Mouse (Mus musculus) hindbrain, postnatal 0 days (tissue): Measurements from ENCODE around the gene Rgs11. TPM values are rescaled to one million over a fixed set of nuclear protein-coding genes. Genes with fewer than 3 reads are reported as not detected.

ENCODE experiments used
- ATAC-seq: fragments of 200-750 bp; cut with Nextera tagmentation; 2 replicates; pipeline ENCODE4 v1.8.0; 2017; ENCODE audit warnings: mild to moderate bottlenecking, moderate TSS enrichment, moderate library complexity
- DNase-seq: peaks from one replicate; pipeline ENCODE4 v3.0.0-alpha.2; 2015; ENCODE audit warnings: low spot score
- H3K27ac ChIP-seq: fragments of 300-500 bp; sonication (generic); 2 replicates; pipeline ENCODE4 v1.5.1; 2014; ENCODE audit warnings: mild to moderate bottlenecking
- H3K27me3 ChIP-seq: fragments of 300-500 bp; sonication (generic); 2 replicates; pipeline ENCODE4 v1.6.1; 2014; ENCODE audit warnings: low read length, mixed read lengths; ENCODE audit not compliant: insufficient read depth
- H3K36me3 ChIP-seq: fragments of 300-500 bp; sonication (generic); 2 replicates; pipeline ENCODE4 v1.6.1; 2014; ENCODE audit warnings: low read length, mixed read lengths; ENCODE audit not compliant: insufficient read depth
- H3K4me1 ChIP-seq: fragments of 300-500 bp; sonication (generic); 2 replicates; pipeline ENCODE4 v1.6.1; 2014; ENCODE audit warnings: antibody characterized with exemption, low read length, mixed read lengths; ENCODE audit not compliant: insufficient read depth
- H3K4me2 ChIP-seq: fragments of 300-500 bp; sonication (generic); 2 replicates; pipeline ENCODE4 v1.6.1; 2014; ENCODE audit warnings: low read depth, mild to moderate bottlenecking, low read length, moderate library complexity, mixed read lengths
- H3K4me3 ChIP-seq: fragments of 300-500 bp; sonication (generic); 2 replicates; pipeline ENCODE4 v1.5.1; 2014; ENCODE audit warnings: low read length
- H3K9ac ChIP-seq: fragments of 300-500 bp; sonication (generic); replicated peaks from 2 replicates; pipeline ENCODE4 v1.6.1; 2014; ENCODE audit warnings: mild to moderate bottlenecking, low read length, moderate library complexity, mixed read lengths
- H3K9me3 ChIP-seq: fragments of 300-500 bp; sonication (generic); 2 replicates; pipeline ENCODE4 v1.6.1; 2016; ENCODE audit warnings: low read length, mixed read lengths
- CTCF ChIP-seq: IDR thresholded peaks from 2 replicates; pipeline ENCODE4 v1.5.1; 2016; ENCODE audit warnings: antibody characterized with exemption, control low read depth, low read depth
- WGBS: fragments of 180-500 bp; shearing (Covaris S2); extraction: QIAGEN DNeasy Blood & Tissue Kit; methylation state at CpG from one replicate; pipeline ENCODE4 v1.1.7; 2014; 5-methylcytosine and 5-hydroxymethylcytosine counted together
- polyA plus RNA-seq: library from polyadenylated mRNA; unstranded; fragments of >200 nt; fragmentation: Nextera tagmentation; extraction: Ambion mirVana; gene quantifications from 2 replicates; pipeline ENCODE4 v1.2.1, GENCODE M21; 2015
- total RNA-seq: library from RNA; depleted of rRNA; stranded (reverse); fragments of >200 nt; gene quantifications from 2 replicates; pipeline ENCODE4 v1.2.3, GENCODE M21; 2014

The Rgs11 gene
- total and polyA plus RNA-seq, 2 experiments from 2014 or later, result 20.5 to 38.5 TPM

DNA sequence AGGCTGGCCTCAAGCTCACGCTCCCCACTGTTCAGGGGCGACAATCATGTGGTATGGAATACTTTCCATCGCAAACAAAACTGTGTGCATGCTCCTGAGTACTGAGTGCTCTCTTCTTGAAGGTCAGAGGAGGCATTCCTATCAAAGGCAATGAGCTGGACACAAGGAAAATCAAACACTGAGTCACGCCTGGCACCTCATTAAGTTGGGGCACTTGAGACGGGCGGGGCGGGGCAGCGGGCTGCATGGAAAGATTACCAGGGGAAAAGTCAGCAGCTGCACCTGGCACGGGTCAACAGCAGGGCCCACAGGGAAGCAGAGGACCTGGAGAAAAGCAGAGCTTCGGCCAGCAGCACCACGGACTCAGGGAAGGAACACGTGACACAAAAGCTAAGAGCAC lies 22.4 kb downstream of the Rgs11 start:
- no peaks in the 10 kb centered on the region for H3K27me3 ChIP-seq
- WGBS, result 83% methylated on average over 12 of the region's 12 CpGs

DNA sequence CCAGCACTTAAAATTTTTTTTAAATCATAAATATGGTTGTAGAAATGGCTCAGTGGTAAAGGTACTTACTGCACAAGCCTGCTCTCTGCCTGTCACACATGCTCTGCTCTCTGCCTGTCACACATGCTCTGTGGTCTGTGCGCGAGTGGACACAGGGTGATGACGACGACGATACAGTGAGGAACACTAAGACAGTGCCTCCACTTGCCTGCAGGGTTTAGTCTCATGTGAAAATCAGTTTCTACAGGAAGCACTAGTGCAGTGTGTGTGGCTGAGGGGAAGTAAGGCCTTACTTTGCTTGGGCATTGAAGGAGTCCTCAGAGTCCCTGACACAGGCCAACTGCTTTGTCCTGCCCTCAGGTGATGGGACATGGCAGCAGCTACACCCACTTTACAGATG lies 27.0 kb downstream of the Rgs11 start:
- no peak overlapping the region for H3K9ac ChIP-seq
- H3K4me2 ChIP-seq, result no peak overlapping the region
- no peak overlapping the region for H3K27ac ChIP-seq
- H3K9me3 ChIP-seq, result no peaks in the 10 kb centered on the region
- H3K4me3 ChIP-seq, result no peak overlapping the region
- no peaks in the 10 kb centered on the region for H3K4me1 ChIP-seq
- ATAC-seq (no peak), DNase-seq (no peak)
- WGBS, result 97% methylated on average over 5 of the region's 5 CpGs
- H3K36me3 ChIP-seq, result no peaks in the 10 kb centered on the region
- H3K27me3 ChIP-seq, result no peaks in the 10 kb centered on the region
- TF ChIP-seq CTCF, result no peak

More for the DNA sequence above, 22.4 kb downstream of the Rgs11 start:
- Histone ChIP-seq H3K4me2 (no peak overlapping the region), H3K4me1 (no peaks in the 10 kb centered on the region), H3K36me3 (0 out of 2 replicates have a peak, but pooled peaks cover 3% of the 10 kb centered on the region), H3K9me3 (no peaks in the 10 kb centered on the region), H3K4me3 (no peak overlapping the region), H3K9ac (no peak overlapping the region), H3K27ac (no peak overlapping the region)
- TF ChIP-seq CTCF, result no peak
- DNase-seq (no peak), ATAC-seq (no peak)

DNA sequence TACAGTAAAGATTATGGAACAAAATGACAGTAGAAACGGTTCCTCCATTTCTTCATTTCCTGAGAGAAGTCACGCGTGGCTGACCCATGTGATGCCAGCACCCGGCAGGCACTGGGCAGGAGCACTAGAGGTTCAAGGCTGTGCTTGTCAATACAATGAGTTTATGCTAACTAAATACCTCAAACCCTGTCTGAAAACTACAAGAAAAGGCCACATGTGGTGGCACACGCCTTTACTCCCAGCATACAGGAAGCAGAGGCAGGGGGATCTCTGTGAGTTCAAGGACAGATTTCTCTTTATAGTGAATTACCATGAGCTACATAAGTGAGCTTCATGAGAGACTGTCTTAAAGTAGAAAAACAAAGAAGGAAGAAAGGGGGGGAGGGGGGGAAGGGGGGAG lies 28.4 kb downstream of the Rgs11 start:
- H3K9me3 ChIP-seq, result no peaks in the 10 kb centered on the region
- no peak for TF ChIP-seq CTCF
- WGBS, result 91% methylated on average over 5 of the region's 5 CpGs
- no peaks in the 10 kb centered on the region for H3K36me3 ChIP-seq
- ATAC-seq (no peak), DNase-seq (no peak)
- no peak overlapping the region for H3K27ac ChIP-seq
- H3K9ac ChIP-seq, result no peak overlapping the region
- no peak overlapping the region for H3K4me2 ChIP-seq
- no peak overlapping the region for H3K4me3 ChIP-seq
- no peaks in the 10 kb centered on the region for H3K4me1 ChIP-seq
- no peaks in the 10 kb centered on the region for H3K27me3 ChIP-seq

DNA sequence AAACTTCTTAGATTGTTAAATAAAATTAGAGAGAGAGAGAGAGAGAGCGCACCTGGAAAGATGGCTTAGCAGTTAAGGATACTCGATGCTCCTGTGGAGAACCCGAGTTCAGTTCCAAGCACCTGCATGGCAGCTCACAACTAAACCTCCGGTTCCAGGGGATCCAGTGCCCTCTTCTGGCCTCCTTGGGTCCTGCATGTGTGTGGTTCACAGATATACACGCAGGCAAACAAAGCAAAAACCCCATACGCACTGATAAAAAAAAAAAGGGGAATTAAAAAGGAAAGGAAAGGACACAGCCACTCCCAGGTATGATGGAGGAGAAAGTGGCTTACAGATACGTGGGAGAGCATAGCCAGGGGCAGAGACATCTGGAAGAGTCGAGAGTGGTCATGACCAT lies 30.1 kb downstream of the Rgs11 start:
- H3K4me1 ChIP-seq, result no peaks in the 10 kb centered on the region
- 74% methylated on average over 8 of the region's 8 CpGs for WGBS
- no peak overlapping the region for H3K4me2 ChIP-seq
- no peaks in the 10 kb centered on the region for H3K27me3 ChIP-seq
- no peak overlapping the region for H3K9ac ChIP-seq
- no peak overlapping the region for H3K4me3 ChIP-seq
- TF ChIP-seq CTCF, result no peak
- no peaks in the 10 kb centered on the region for H3K36me3 ChIP-seq
- no peak overlapping the region for H3K27ac ChIP-seq
- ATAC-seq (no peak), DNase-seq (no peak)
- no peaks in the 10 kb centered on the region for H3K9me3 ChIP-seq

DNA sequence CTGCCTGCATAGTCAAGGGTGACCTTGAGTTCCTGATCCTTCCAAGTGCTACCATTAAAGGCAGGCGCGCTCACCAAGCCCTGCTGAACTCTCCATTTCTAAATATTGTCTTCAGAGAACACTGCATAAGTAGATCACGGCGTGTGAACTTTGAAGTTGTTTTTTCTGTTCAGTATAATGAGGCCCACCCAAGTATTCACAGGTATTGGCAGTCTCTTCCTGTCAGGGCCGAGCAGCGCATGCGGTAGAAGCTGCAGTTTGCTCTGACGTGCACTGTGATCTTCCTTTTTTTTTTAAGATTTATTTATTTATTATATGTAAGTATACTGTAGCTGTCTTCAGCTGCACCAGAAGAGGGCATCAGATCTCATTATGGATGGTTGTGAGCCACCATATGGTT lies 31.6 kb downstream of the Rgs11 start:
- ATAC-seq (no peak), DNase-seq (no peak)
- 92% methylated on average over 8 of the region's 8 CpGs for WGBS
- H3K4me2 ChIP-seq, result no peak overlapping the region
- H3K4me1 ChIP-seq, result no peaks in the 10 kb centered on the region
- H3K27me3 ChIP-seq, result no peaks in the 10 kb centered on the region
- H3K9ac ChIP-seq, result no peak overlapping the region
- H3K27ac ChIP-seq, result peak overlapping the region; percentile 66; the same call in 1 of the 2 replicates
- H3K36me3 ChIP-seq, result no peaks in the 10 kb centered on the region
- no peaks in the 10 kb centered on the region for H3K9me3 ChIP-seq
- TF ChIP-seq CTCF, result 0 out of 2 replicates have a peak, but pooled peaks have one; percentile 14
- no peak overlapping the region for H3K4me3 ChIP-seq

DNA sequence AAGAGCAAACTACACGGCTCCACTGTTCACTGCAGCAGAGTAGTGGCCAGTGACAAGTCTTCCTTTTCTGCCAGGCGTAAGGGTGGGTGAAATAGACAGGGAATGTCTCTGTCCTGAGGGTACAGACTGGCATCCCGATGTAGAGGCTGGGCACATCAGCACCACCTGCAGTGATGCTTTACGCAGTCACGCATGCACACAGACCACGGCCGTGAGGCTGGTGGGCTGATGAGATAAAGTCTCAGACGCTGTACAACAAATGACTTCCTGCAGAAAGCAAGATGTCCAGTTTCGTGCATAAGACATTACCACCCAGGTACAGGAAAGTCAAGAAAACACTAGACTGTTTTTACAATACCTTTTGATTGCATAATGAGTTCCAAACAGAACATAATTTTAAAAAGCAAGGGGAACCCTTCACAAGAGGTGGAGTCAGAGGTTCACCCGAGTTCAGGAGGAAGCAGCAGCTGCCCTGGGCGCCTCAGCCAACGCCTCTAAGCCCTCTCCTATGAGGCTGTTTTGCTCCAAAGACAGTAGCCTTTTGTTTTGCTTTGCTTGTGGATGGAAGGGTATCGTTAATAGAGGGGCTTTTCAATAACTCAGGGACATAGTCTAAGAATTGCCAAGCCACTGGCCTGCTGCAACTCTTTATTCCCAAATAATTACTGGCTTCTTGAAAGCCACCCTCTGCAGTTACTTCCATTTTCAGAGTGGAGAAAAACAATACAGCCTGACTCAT lies 32.5 kb downstream of the Rgs11 start:
- Histone ChIP-seq H3K36me3 (no peaks in the 10 kb centered on the region), H3K4me3 (no peak overlapping the region), H3K4me1 (no peaks in the 10 kb centered on the region), H3K27ac (peak overlapping the region; percentile 66), H3K4me2 (no peak overlapping the region), H3K9me3 (no peaks in the 10 kb centered on the region), H3K27me3 (no peaks in the 10 kb centered on the region), H3K9ac (no peak overlapping the region)
- TF ChIP-seq CTCF, result no peak
- WGBS, result 52% methylated on average over 13 of the region's 13 CpGs
- no peak for DNase-seq
- ATAC-seq, result no peak

DNA sequence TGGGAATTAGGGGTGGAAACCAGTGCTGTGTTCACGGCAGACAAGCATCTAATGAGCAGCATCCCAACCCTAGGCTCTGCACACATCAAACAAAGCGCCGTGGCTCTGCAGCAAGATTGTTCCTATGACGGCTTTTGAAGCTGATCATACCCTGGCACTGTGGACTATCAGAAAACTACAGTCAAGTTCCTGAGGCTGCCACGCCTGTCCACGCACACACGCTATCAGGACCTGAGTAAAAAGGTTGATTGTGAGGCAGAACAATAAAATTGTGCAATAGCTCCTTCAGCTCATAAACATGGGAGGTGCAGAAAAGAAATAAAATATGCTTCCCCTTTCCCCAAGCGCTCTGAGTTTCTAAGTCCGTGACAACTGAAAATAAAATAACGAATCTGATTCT lies 34.9 kb downstream of the Rgs11 start:
- H3K4me1 ChIP-seq, result no peaks in the 10 kb centered on the region
- H3K4me2 ChIP-seq, result no peak overlapping the region
- no peak overlapping the region for H3K4me3 ChIP-seq
- H3K9ac ChIP-seq, result no peak overlapping the region
- TF ChIP-seq CTCF, result no peak
- no peak for ATAC-seq
- no peaks in the 10 kb centered on the region for H3K9me3 ChIP-seq
- WGBS, result 88% methylated on average over 10 of the region's 10 CpGs
- no peak overlapping the region for H3K27ac ChIP-seq
- DNase-seq, result no peak
- H3K36me3 ChIP-seq, result no peaks in the 10 kb centered on the region
- no peaks in the 10 kb centered on the region for H3K27me3 ChIP-seq
